Mouse (Mus musculus): ENCODE measurements around the gene Dlx5. TPM values are rescaled to one million over a fixed set of nuclear protein-coding genes. Genes with fewer than 3 reads are reported as not detected.

The Dlx5 gene
- total RNA-seq, 2 experiments from 2014 or later: 7.4 to 8.1 TPM

DNA sequence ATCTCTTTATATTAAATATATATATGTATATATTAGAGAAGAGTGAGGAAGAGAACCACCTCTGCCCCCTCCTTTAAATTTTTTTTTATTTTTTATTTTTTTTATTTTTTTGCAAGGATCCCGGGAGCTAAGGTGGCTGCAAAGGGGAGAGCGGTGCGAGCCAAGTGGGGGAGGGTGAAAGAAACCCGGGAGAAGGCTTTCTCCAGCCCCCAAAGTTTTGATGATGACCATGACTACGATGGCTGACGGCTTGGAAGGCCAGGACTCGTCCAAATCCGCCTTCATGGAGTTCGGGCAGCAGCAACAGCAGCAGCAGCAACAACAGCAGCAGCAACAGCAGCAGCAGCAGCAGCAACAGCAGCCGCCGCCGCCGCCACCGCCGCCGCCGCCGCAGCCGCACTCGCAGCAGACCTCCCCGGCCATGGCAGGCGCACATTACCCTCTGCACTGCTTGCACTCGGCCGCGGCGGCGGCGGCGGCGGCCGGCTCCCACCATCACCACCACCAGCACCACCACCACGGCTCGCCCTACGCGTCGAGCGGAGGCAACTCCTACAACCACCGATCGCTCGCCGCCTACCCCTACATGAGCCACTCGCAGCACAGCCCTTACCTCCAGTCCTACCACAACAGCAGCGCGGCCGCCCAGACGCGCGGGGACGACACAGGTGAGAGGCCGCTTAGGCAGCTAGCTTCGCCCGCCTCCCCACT, 18.6 kb downstream of the Dlx5 start, which contains the start of gene Dlx6:
TSS of gene Dlx6 (plus strand) at position 175 of the 711 bp plus-strand sequence.
- peak in 1 of 2 experiments; percentile 35 for DNase-seq (ENCODE audit: extremely low spot score in 1 of 2, low spot score in 2 of 2)
- intact Hi-C loops (cut with DNase I): loop anchor here (10.0 kb wide), 1 partner anchor 289 kb away; the partner anchor contains the start of gene Sem1

DNA sequence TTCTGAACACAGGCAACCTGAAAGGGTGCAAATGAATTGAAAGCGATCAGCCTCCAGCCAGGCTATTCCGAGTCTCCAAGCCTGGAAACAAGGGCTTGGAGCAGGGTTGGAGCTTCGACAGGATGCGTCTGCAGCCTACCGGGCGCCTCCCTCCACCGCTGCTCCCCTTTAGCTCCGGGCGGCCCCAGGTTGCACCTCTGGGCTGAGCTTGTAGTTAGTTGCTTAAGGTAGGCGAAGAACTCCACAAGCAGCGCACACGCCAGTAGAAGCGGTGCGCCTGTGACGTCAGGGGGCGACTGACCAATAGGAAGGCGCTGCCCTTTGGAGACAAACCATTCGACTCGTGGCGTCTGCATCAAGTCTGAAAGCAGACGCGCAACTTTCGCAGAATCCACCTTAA, 19.3 kb downstream of the Dlx5 start:
- intact Hi-C loops (cut with DNase I): loop anchor here (10.0 kb wide), 1 partner anchor 288 kb away; the partner anchor contains the start of gene Sem1
- peak; percentile 45 to 60 for DNase-seq (ENCODE audit: extremely low spot score in 1 of 2, low spot score in 2 of 2)

DNA sequence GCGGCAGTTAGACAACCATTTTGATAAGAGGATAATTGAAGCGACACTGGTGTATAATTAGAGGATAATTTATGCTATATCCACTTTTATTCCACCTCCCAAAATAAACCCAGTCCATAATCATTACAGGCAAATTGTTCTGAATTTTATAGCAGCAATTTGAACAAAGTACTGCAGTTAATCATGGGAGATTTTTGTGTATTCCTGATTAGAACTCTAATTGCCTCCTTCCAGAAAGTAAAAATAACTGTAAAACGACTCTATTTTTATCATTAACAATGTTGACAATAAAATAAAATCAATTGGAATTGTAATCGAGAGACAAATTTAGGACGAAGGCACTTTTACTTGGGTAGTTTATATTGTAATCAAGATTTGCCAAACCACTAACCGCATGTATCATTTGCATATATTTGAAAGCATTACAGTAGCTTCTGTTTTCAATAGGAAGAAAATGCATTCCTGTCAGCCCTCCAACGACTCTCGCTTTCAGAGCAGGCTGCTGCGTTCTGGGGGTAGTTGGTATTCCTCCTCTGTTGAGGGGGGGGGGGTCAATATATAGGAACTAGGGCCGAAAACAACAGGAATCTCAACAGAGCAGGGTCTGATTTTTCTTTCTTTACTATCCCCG, 20.0 kb downstream of the Dlx5 start:
- DNase-seq (ENCODE audit: extremely low spot score in 1 of 2, low spot score in 2 of 2): no peak
- intact Hi-C loops (cut with DNase I): loop anchor here (10.0 kb wide), 1 partner anchor 287 kb away; the partner anchor contains the start of gene Sem1

DNA sequence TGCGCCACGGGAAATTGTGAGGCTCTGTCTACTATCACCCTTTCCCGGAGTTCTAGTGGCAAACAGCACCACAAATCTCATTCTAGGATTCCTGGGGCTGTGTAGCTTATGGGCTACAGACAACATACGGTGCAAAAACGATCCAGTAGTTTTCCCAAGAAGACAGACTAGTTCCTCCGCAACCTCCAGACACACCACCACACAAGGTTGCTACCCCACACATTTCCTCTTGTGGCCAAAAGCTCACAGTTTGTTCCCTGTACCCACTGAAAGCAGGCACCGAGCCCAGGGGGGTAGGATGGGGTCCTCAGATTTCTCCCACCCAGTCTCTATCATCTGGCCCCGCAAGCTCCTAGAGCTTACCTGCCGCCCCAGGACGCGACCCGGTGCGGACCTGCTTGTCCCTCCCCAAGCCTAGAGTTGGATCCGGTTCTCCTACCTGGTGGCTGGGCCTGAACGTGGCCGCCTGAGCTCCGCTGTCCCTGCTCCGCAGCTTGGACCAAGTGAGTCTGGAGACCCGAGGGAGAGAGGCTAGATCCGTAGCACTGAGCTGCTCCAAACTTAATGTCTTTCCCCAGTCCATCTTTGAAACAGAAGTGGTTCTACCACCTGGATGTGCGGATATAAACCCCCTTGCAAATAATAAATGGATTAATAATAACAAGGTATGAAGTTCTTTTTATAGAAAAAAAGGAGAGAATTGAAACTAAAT, 20.6 kb downstream of the Dlx5 start:
- intact Hi-C loops (cut with DNase I): loop anchor here (10.0 kb wide), 1 partner anchor 286 kb away; the partner anchor contains the start of gene Sem1
- DNase-seq (ENCODE audit: extremely low spot score in 1 of 2, low spot score in 2 of 2): no peak

DNA sequence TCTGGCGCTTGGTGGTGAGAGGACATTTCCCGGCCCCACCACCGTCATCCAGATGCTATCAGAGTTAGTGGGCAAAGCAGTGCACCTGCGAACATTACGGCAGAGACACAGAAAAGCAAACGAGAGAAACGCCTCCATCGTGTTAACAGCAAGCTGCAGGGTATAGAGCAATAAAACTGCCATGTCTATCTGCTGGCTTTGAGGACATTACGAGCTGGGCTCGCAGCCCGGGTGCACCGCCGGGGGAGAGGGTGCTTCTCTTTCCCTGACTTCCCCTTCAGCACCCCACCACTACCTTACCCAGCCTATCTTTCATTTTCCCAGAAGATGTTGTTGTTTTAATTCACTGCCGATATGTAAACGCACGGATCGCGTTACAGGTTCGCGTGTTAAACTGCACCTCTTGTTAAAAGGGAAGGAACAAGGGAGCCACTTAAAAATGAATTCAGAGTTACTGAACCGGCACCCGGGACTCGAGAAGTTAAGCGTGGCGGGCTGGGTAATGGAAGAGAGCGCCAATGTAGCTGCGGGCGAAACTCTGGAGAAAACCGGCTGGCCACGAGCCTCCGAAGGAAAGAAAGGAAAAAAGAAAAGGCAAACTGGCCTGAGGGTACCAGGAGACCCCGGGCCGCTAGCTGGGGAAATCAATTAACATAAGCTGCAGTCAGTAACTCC, 21.3 kb downstream of the Dlx5 start:
- no peak for DNase-seq (ENCODE audit: extremely low spot score in 1 of 2, low spot score in 2 of 2)

DNA sequence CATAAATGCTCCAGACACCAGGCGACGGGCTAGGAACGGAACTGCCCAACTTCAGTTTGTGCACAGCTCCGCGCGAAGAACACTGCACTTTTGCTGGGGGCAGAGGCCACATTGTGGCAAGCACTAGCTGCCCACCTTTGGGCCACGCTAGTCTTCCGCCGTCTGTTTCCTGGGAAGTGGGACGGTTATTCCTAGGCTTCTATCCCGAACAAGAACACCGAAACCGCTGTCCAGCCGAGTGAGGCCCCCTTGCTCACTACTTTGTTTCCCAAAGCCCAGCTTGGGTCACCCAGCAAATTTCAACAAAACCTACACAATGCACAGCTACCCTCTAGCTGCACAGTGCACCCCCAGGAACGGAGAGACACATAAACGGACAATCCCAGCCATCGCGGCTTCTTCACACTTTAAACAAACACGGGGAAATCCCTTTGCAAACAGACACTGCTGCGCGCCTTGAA, 21.9 kb downstream of the Dlx5 start:
- no peak for DNase-seq (ENCODE audit: extremely low spot score in 1 of 2, low spot score in 2 of 2)
- intact Hi-C loops (cut with DNase I): loop anchor here (10.0 kb wide), 1 partner anchor 285 kb away; the partner anchor contains the start of gene Sem1

More for the DNA sequence above, 21.3 kb downstream of the Dlx5 start:
- intact Hi-C loops (cut with DNase I): loop anchor here (10.0 kb wide), 1 partner anchor 286 kb away; the partner anchor contains the start of gene Sem1

DNA sequence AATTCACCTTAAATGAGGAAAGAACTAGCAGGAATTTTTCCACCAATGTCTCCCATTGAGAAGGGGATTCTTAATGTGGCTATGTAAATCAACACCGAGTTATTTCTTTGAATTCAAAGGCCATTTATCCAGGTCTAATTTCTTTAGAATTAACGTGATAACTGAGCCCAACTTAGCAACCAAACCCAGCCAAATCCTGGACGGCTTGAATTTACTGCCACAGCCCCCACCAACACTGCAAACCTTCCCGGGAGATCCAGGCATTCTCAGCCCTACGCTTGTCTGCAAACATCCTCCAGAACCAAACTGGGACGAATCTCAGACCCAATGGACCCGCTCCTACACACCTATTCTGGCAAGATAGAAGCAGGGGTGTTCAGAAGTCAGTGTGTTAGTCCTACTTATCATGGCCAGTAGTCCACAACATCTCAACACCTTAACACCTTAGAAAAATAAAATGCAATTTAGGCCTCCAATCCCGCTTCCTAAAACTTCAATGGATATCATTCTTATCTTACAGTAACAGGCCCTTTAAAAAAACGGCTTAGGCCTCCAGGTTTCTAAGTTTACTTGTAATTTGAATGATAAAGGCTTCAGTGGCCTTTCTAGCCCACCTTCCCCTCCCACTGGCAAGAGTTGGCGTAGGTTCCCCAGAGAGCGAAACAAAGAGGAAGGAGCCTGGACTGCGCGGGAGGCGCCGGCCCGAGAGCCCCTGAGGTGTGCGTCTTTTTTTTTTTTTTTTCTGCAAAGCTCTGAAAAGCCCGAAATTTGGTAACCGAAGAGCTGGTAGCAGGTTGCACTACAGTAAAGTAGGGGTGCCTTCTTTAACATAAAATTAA, 22.6 kb downstream of the Dlx5 start:
- intact Hi-C loops (cut with DNase I): no loop called here
- no peak for DNase-seq (ENCODE audit: extremely low spot score in 1 of 2, low spot score in 2 of 2)

DNA sequence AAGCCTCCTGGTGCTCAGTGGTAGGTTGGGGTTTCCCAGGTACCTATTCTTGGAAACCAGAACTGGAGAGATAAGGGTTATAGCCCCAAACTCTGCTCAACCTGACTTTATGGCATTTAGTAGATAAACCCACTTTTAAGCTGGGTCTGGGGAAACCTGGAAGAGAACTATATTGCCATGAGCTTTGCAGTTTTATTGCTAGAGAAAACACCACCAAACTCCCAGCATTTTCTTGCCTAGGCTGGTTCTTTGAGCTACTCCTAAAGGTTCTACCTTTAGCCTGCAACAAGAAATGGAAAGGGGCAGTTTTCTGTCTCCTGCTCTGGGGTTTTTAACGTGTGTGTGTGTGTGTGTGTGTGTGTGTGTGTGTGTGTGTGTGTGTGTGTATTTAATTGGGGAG, 23.3 kb downstream of the Dlx5 start:
- DNase-seq (ENCODE audit: extremely low spot score in 1 of 2, low spot score in 2 of 2): no peak
- intact Hi-C loops (cut with DNase I): no loop called here

DNA sequence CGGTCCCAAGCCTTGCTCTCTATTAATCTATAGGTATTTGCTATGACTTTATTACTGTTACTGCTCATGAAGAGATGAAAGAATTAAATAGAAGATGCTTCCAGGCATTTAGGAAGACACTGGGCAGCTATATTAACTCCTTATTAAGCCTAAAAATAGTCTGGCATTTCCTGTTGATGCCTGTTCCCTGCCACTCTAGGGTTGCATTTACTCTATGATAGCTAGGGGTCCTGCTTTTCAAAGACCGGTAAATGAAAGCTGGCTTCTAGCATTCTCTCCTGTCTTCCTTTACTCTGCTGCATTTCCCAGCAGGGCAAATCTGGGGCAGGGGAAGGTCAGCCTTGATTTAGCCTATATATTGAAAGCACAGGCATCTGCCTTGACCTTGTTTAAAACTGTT, 24.1 kb downstream of the Dlx5 start:
- DNase-seq (ENCODE audit: extremely low spot score in 1 of 2, low spot score in 2 of 2): no peak
- intact Hi-C loops (cut with DNase I): no loop called here

DNA sequence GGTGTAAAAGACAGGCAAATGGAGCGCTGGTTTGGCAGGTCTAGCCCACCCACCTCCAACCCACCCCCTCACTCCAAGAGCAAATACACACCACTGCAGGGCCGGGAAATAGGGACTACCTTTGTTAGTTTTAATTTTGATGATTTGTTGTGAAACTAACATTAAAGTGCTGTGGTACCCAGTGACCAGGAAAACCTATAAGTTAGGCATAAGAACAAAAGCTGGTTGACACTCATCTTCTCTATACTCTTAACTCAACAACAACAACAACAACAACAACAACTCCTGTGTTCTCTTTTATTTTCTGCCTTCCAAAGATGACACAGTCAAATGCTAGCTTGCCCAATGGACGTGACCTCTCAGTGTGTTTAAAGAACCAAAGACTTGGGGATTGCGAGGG, 25.0 kb downstream of the Dlx5 start:
- no peak for DNase-seq (ENCODE audit: extremely low spot score in 1 of 2, low spot score in 2 of 2)
- intact Hi-C loops (cut with DNase I): no loop called here

DNA sequence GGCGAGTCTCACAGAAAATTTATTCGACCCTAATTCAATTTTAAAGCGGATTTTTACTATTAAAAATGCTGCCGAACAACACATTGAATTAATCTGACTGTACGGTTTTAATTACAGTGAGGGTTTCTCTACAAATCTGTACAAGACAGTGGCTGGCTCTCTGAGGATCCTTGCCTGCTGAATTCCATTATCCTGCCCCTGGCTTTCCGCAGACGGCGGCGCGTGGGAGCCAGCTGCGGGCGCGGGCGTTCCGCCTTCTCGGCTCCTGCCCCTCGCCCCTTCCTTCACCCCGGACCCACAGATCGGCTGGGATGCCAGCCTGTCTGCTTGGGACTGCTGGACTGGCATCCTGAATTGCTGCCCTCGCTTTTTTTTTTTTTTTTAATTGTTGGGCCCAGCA, 25.6 kb downstream of the Dlx5 start:
- intact Hi-C loops (cut with DNase I): no loop called here
- DNase-seq (ENCODE audit: extremely low spot score in 1 of 2, low spot score in 2 of 2): no peak

DNA sequence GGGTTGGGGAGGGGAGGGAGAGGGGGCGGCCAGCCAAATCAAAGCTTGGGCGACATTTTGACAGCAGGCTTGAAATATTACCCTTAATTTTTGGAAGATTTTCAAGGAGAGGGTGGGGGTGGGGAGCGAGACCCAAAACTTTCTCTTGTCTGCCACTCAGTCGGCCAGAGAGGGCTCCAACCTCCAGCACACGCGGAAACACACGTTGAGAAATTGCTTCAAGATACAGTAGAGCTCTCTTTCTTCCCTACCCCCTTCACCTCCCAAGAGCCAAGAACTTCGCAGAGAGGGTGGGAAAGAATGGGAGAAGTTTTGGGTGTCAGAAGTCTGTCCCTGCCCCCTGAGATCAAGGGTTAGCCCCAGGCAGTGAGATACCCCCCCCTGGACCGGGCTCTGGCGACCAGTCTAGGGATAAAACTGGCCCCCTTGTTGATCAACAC, 26.1 kb downstream of the Dlx5 start:
- intact Hi-C loops (cut with DNase I): loop anchor here (2.0 kb wide), 1 partner anchor 19 kb away; no protein-coding TSS in a partner anchor
- DNase-seq (ENCODE audit: extremely low spot score in 1 of 2, low spot score in 2 of 2): no peak

DNA sequence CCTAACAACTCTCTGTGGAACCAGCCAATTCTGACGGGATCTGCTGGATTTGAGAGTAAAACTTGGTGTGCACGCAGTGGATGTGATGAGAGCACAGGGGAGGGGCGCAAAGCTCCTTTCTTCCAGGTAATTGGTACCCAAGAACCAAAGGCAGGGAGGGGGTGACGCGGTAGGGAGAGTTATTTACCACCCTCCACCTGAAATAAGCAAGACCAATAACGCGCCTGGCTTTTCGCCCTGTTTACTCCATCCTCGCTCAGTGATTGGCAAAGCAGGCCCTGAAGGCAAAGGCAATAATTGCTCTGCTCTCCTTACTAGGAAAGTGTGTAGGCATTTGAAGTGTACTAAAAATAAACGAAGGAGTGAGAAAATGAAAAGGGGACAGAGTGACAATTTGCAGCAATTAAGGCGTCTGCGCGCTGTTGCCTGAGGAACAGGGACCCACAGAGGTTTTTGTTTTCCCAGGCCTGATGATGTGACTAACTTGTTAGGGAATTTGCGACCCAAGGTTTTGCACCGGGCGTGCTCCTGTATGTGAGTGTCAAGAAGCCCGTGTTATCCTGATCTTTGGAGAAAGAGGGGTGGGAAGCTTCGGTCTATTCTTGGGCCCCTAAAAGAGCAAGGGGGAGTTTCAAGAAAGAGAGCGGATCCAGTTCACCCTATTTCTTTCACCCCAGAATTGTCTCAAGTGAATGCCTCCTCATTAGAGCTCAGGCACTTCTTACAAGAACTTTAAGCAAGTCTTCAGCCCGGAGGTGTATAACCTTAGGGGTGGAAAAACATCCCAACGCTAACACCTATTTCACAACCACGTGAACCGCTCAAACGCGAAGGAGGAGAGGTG, 26.8 kb downstream of the Dlx5 start:
- intact Hi-C loops (cut with DNase I): loop anchor here (2.0 kb wide), 1 partner anchor 20 kb away; no protein-coding TSS in a partner anchor
- DNase-seq (ENCODE audit: extremely low spot score in 1 of 2, low spot score in 2 of 2): no peak

DNA sequence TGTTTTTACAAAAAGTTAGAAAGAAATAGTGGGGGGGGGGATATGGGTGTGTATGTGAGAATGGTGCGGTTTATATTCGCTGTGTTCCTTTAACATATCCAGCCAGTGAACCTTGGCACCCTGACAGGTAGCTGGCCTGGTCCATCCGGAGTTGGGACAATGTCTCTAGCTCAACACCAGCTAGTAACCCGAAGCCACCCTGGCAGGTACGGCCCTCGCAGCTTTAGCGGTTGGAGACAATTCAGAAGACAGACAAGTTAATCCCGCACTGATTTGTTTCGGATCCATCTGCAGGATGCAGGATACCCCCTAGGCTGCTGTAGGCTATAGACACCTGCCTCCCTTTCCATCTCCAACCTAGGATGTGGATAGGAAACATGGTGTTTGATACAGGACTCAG, 27.7 kb downstream of the Dlx5 start:
- intact Hi-C loops (cut with DNase I): loop anchor here (2.0 kb wide), 1 partner anchor 21 kb away; no protein-coding TSS in a partner anchor
- no peak for DNase-seq (ENCODE audit: extremely low spot score in 1 of 2, low spot score in 2 of 2)

DNA sequence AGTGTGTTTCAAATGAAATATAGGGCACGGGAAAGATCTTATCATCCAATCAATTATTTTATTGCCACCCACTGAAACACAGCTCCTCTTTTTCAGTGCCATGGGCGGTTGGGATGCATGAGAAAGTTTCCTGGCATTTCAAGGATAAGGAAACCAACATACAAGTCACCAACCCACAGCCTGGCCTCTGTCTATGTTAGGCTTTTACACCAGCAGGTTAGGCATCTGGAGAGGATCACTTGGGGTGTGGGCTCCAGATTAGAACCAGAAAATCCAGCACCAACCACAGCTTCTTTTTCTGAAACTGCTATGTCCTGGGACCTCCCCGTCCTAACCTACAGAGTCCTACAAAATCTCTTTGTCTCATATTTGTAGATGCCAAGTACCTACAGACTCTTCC, 28.9 kb downstream of the Dlx5 start:
- intact Hi-C loops (cut with DNase I): no loop called here
- no peak for DNase-seq (ENCODE audit: extremely low spot score in 1 of 2, low spot score in 2 of 2)

DNA sequence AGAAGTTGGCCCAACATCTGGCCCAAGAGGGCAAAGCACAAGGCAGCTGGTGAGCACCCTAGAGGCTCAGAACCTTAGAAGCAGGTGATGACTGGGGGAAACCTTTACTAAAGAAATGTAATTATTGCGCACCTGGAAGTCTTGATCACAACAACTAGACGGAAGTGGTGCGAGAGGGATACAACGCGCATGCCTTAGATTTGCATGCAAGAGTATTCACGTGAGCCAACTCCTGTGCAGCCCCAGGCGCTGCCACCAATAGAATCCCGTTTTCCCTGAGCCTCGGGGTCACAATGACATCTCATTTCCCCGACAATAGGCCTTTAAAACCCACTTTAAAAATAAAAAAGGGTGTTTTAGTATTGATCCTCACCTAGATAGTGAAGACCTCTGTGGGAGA, 30.7 kb downstream of the Dlx5 start:
- DNase-seq (ENCODE audit: extremely low spot score in 1 of 2, low spot score in 2 of 2): no peak
- intact Hi-C loops (cut with DNase I): no loop called here

Measured in left cerebral cortex, postnatal 10 days (tissue).